Mouse (Mus musculus) neutrophil, adult 59 days (primary cell): ENCODE measurements around the gene Ostn. TPM values are rescaled to one million over a fixed set of nuclear protein-coding genes. Genes with fewer than 3 reads are reported as not detected.

Source experiments
- total RNA-seq, 2 experiments: library from RNA; stranded (reverse); gene quantifications; 1 replicate in 1 of 2; 2 replicates in 1 of 2; pipeline ENCODE4 v1.2.4; 2023

Gene Ostn
- not detected for total RNA-seq

DNA sequence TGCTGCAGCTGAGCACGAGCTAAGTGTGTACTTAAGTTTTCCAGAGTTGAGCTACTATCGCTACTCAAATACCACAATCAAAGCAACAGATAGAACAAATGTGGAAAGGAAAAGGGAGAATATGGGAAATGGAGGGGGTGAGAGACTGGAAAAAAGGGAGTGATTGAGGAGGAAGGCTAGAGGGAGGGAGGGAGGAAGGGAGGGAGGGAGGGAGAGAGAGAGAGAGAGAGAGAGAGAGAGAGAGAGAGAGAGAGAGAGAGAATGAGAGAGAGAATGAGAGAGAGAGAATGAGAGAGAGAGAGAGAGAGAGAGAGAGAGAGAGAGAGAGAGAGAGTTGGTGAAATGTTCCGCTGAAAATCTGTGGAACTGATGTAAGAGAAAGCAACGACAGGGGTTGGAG is at the start of gene Ostn:
Gene Ostn (plus strand): TSS at position 301 of the 400 bp plus-strand sequence.

DNA sequence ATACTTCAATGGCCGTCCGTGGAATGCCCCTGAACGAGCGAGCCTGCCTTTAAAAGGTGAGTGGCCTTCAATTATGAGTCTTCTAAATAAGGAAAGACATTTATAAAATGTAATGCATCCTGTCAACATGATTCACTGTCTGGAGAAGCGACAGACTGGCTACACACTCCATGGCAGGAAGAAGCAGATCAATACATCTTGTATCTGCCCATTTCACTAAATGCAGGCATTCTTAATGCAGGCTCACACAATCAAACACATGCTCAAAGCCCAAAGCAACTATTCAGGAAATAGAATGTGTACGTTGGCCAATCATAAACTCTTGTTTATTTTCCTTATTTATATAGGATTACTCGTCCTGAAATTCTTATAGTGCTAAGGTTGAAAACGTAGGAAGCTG is 62.9 kb downstream of the Ostn start, which contains the start of gene Uts2b:
Gene Uts2b (minus strand): TSS at position 49 of the 400 bp plus-strand sequence.

DNA sequence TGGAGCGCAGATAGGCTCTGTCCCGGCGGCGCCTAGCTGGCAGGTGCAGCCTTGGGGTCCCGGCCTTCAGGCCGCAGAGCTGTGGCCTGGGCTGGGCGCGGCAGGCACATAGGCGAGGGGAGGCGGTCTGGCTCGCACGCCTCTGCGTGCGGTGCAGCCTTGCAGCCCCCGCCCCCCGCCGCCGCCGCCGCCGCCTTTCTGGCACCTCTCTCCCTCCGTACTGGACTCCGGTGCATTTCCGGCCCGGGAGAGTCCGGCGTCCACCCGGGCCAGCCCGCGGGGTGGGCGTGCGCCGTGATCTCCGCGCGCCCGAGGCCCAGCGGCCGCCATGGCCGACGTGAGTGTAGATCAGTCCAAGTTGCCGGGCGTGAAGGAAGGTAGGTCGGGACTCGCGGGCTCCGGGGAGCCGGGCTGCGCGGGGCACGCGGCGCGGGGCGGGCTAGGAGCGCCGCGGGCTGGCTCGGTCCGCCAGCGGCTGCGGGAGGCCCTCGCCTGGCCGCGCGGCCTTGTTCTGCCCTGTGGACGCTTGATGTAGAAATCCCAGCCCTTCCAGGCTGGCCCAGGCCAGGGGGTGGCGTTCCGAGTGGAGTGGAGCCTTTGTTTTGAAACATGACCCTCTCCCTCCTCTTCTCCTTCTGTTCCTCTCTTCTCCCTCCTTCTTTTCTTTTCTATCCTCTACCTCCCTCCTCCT is 81.6 kb downstream of the Ostn start, which contains the start of gene Ccdc50:
Gene Ccdc50 (plus strand): TSS at position 109 of the 691 bp plus-strand sequence.

Other genes with a start within 250 kb of the Ostn start
- gene Uts2b, start 62.8 kb downstream of the Ostn start, total RNA-seq = not detected
- gene Ccdc50, start 81.4 kb downstream of the Ostn start, total RNA-seq = 10 to 100 TPM; 40.4 to 49.5 TPM